ENCODE assay signal across 17 mouse cellular contexts in genomic region chr14:60148893-60149292, GRCm38 (mm10).
"Had no signal": no experiment of that assay in that cellular context is flagged by ENCODE, and none has a peak within 500 bp of the region (broad histone marks: within the 10 kb centered on the region; RNA-seq: fewer than 3 reads in every experiment).

No protein-coding gene starts in this region.

- H3K27ac ChIP-seq: lung, embryonic 15.5 days; macrophage; midbrain, embryonic 13.5 days; midbrain, embryonic 15.5 days; neural tube, embryonic 12.5 days; stomach, embryonic 15.5 days; stomach, postnatal 0 days had no signal

- ATAC-seq: lung, postnatal 0 days; midbrain, embryonic 13.5 days; midbrain, embryonic 15.5 days had no signal

- H3K36me3 ChIP-seq: lung, embryonic 15.5 days; midbrain, embryonic 13.5 days; midbrain, embryonic 15.5 days; neural tube, embryonic 12.5 days; stomach, embryonic 15.5 days had no signal

- H3K9ac ChIP-seq: lung, embryonic 15.5 days; midbrain, embryonic 13.5 days; midbrain, embryonic 15.5 days; neural tube, embryonic 12.5 days; stomach, embryonic 15.5 days had no signal

- H3K27me3 ChIP-seq: lung, embryonic 15.5 days; megakaryocyte, embryonic 14.5 days; midbrain, embryonic 13.5 days; midbrain, embryonic 15.5 days; neural tube, embryonic 12.5 days; stomach, embryonic 15.5 days had no signal

- H3K9me3 ChIP-seq: lung, embryonic 15.5 days; megakaryocyte, embryonic 14.5 days; midbrain, embryonic 13.5 days; midbrain, embryonic 15.5 days; neural tube, embryonic 12.5 days; stomach, embryonic 15.5 days had no signal

- DNase-seq: lung, adult 2 months; lung, postnatal 14 days; lung, postnatal 36 days; right cerebral cortex, postnatal 14 days; thymus, adult 2 months; thymus, postnatal 25 days; thymus, postnatal 4 days had no signal

- H3K4me3 ChIP-seq: lung, embryonic 15.5 days; megakaryocyte, embryonic 14.5 days; midbrain, embryonic 13.5 days; midbrain, embryonic 15.5 days; neural tube, embryonic 12.5 days; stomach, embryonic 15.5 days had no signal

- H3K4me2 ChIP-seq: lung, embryonic 15.5 days; midbrain, embryonic 11.5 days; midbrain, embryonic 13.5 days; midbrain, embryonic 15.5 days; neural tube, embryonic 12.5 days; stomach, embryonic 15.5 days had no signal

- H3K4me1 ChIP-seq: lung, embryonic 15.5 days; megakaryocyte, embryonic 14.5 days; midbrain, embryonic 13.5 days; midbrain, embryonic 15.5 days; neural tube, embryonic 12.5 days; stomach, embryonic 15.5 days had no signal
